Mouse (Mus musculus) adrenal gland (tissue): Measurements from ENCODE around the gene Ifnar2.

ENCODE experiments used
- intact Hi-C: fragments of 180-260 bp; cut with DNase I; formaldehyde crosslinking; loops from one replicate; pipeline ENCODE4 v1.15.1; 2025

The Ifnar2 gene

GRCm38 (mm10) chr16:91450137-91451064 is 77.8 kb downstream of the Ifnar2 start:
- intact Hi-C loops = no loop called here

- intact Hi-C loops = no loop called here
Measured at GRCm38 (mm10) chr16:91451949-91452348, 79.4 kb downstream of the Ifnar2 start.

- intact Hi-C loops = no loop called here
Measured at GRCm38 (mm10) chr16:91452363-91452896, 79.8 kb downstream of the Ifnar2 start.
